Mouse (Mus musculus): Measurements from ENCODE around the gene Teddm3.
"Not testable (repeated sequence)": the region's sequence is repeated elsewhere in the genome, so short reads cannot be mapped to it uniquely, and the experiment has no call there.

DNA sequence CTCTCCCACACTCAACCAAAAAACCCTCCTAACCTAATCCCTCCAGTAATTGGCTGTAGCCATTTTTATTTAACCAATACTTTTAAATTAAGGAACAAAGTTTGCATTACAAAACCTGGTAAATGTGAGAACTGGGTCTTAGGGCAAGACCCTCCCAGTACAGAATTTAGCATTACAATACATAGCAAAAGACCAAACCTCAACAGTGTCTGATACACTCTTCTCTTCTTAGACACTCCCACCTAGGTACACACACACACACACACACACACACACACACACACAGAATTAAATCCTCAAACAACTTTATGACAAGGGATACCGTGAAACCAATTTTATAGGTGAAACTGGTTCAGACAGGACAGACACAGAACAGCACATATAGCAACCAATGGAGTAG is 5.4 kb upstream of the Teddm3 start:
- not testable (repeated sequence) for TF ChIP-seq POLR2A (IDR thresholded peaks at IDR 0.05; ENCODE audit: control insufficient read depth, low read depth, low read length); CTCF (IDR thresholded peaks at IDR 0.05; ENCODE audit: control insufficient read depth, insufficient read depth, insufficient replicate concordance, low read depth, low read length)

Data from testis, adult 2 months (tissue).